Mouse (Mus musculus) liver, postnatal 0 days (tissue): ENCODE measurements around the gene Agbl5.

Experiments used
- CTCF ChIP-seq: sonication (generic); IDR thresholded peaks from 2 replicates; pipeline ENCODE4 v1.5.1; 2016; ENCODE audit warnings: antibody characterized with exemption, low read depth
- EP300 ChIP-seq: IDR thresholded peaks from 2 replicates; pipeline ENCODE4 v1.6.1; 2016; ENCODE audit warnings: antibody characterized with exemption, low read depth, mild to moderate bottlenecking

- TF ChIP-seq CTCF (no peak), EP300 (peak; percentile 85)
These were observed 20.8 kb downstream of the Agbl5 start for GRCm38 (mm10) chr5:30909300-30909659.
